Mouse (Mus musculus): ENCODE results near the gene Bhlha9.
"Not testable (repeated sequence)": the region's sequence is repeated elsewhere in the genome, so short reads cannot be mapped to it uniquely, and the experiment has no call there.

Bhlha9 gene

GRCm38 (mm10) chr11:76666002-76666649 lies 6.1 kb upstream of the Bhlha9 start:
- DNase-seq: peak; percentile 30

GRCm38 (mm10) chr11:76667807-76668206 lies 4.5 kb upstream of the Bhlha9 start:
- DNase-seq: no peak

GRCm38 (mm10) chr11:76672561-76673384 lies 503 bp downstream of the Bhlha9 start:
- peak; percentile 54 for DNase-seq

GRCm38 (mm10) chr11:76674199-76674598 lies 1.9 kb downstream of the Bhlha9 start:
- no peak for DNase-seq

GRCm38 (mm10) chr11:76674704-76675103 lies 2.4 kb downstream of the Bhlha9 start:
- peak; percentile 27 for DNase-seq

GRCm38 (mm10) chr11:76679508-76679907 lies 7.2 kb downstream of the Bhlha9 start, which contains the start of gene Trarg1:
Gene Trarg1, plus strand, starts transcription at chr11:76679808.
- DNase-seq: not testable (repeated sequence)

GRCm38 (mm10) chr11:76685604-76686003 lies 13.3 kb downstream of the Bhlha9 start:
- no peak for DNase-seq

- no peak for DNase-seq
Observed at GRCm38 (mm10) chr11:76692096-76692495, 19.8 kb downstream of the Bhlha9 start.

- DNase-seq: no peak
Observed at GRCm38 (mm10) chr11:76695810-76696209, 23.5 kb downstream of the Bhlha9 start.

- no peak for DNase-seq
Observed at GRCm38 (mm10) chr11:76699626-76700025, 27.4 kb downstream of the Bhlha9 start.

- no peak for DNase-seq
Observed at GRCm38 (mm10) chr11:76707656-76708055, 35.4 kb downstream of the Bhlha9 start.

GRCm38 (mm10) chr11:76708066-76708465 lies 35.8 kb downstream of the Bhlha9 start:
- DNase-seq: no peak

GRCm38 (mm10) chr11:76708881-76709280 lies 36.6 kb downstream of the Bhlha9 start:
- no peak for DNase-seq

- no peak for DNase-seq
Observed at GRCm38 (mm10) chr11:76709625-76710452, 37.6 kb downstream of the Bhlha9 start.

GRCm38 (mm10) chr11:76717000-76717399 lies 44.7 kb downstream of the Bhlha9 start:
- no peak for DNase-seq

Measured in cerebellum, adult 8-10 months (tissue).